Mouse (Mus musculus) CH12.LX (cell line): ENCODE results near the gene Tjp3. TPM values are rescaled to one million over a fixed set of nuclear protein-coding genes. Genes with fewer than 3 reads are reported as not detected.

Experiments
- DNase-seq: peaks from one replicate; pipeline ENCODE4 v3.0.0-alpha.2; 2013; ENCODE audit errors: extremely low read depth
- H3K27ac ChIP-seq: 2 replicates; pipeline ENCODE4 v1.5.1; 2012; ENCODE audit warnings: low read depth, mild to moderate bottlenecking, control low read depth, moderate library complexity; ENCODE audit not compliant: insufficient read depth
- H3K27me3 ChIP-seq: replicated peaks from 2 replicates; pipeline ENCODE3; 2012; ENCODE audit warnings: inconsistent platforms
- H3K36me3 ChIP-seq, 2 experiments: replicated peaks in 1 of 2; 2 replicates each; pipeline versions ENCODE3 to v1.6.1; 2012; ENCODE audit warnings: inconsistent platforms in 1 of 2, low read length in 1 of 2, mild to moderate bottlenecking in 1 of 2, mixed read lengths in 1 of 2, moderate library complexity in 1 of 2; ENCODE audit not compliant: control insufficient read depth in 1 of 2, insufficient read depth in 1 of 2
- H3K4me1 ChIP-seq, 2 experiments: 2 replicates each; pipeline ENCODE4 v1.6.1; 2012; ENCODE audit warnings: inconsistent platforms in 1 of 2, moderate library complexity in 1 of 2; ENCODE audit not compliant: insufficient read depth in 2 of 2, control insufficient read depth in 1 of 2
- H3K4me2 ChIP-seq: 2 replicates; pipeline ENCODE4 v1.6.1; 2012; ENCODE audit warnings: low read depth, mild to moderate bottlenecking, control low read depth; ENCODE audit not compliant: poor library complexity, insufficient read depth, severe bottlenecking
- H3K4me3 ChIP-seq, 3 experiments: fragments of 150-350 bp in 1 of 3; sonication (generic) in 1 of 3; replicated peaks in 1 of 3; 2 replicates each; pipeline versions ENCODE3 to v1.5.1; 2011 to 2012; ENCODE audit warnings: low read depth in 2 of 3, low read length in 2 of 3, mild to moderate bottlenecking in 2 of 3, moderate library complexity in 2 of 3, control low read depth in 1 of 3, improper control_type of control experiment in 1 of 3, inconsistent platforms in 1 of 3, mixed read lengths in 1 of 3; ENCODE audit not compliant: poor library complexity in 1 of 3
- H3K79me2 ChIP-seq: replicated peaks from 2 replicates; pipeline ENCODE4 v1.6.1; 2012; ENCODE audit warnings: mild to moderate bottlenecking, moderate library complexity; ENCODE audit not compliant: control insufficient read depth, poor library complexity, insufficient read depth, severe bottlenecking; ENCODE audit errors: extremely low read depth
- H3K9ac ChIP-seq: 2 replicates; pipeline ENCODE4 v1.6.1; 2012; ENCODE audit warnings: low read depth, mild to moderate bottlenecking, control low read depth, moderate library complexity; ENCODE audit not compliant: insufficient read depth
- H3K9me3 ChIP-seq: replicated peaks from 2 replicates; pipeline ENCODE3; 2012; ENCODE audit warnings: low read length, inconsistent platforms, mixed read lengths
- EP300 ChIP-seq: IDR thresholded peaks from 2 replicates; pipeline ENCODE4 v1.6.1; 2011; ENCODE audit warnings: low read length, improper control_type of control experiment
- ETS1 ChIP-seq: conservative IDR thresholded peaks from 2 replicates; pipeline ENCODE4 v1.6.1; 2012; ENCODE audit warnings: low read depth, mild to moderate bottlenecking, inconsistent platforms, low read length, improper control_type of control experiment, moderate library complexity
- GABPA ChIP-seq: IDR thresholded peaks from 2 replicates; pipeline ENCODE4 v1.6.1; 2012; ENCODE audit warnings: low read depth, low read length, improper control_type of control experiment, inconsistent platforms; ENCODE audit not compliant: insufficient replicate concordance
- HCFC1 ChIP-seq: IDR thresholded peaks from 2 replicates; pipeline ENCODE4 v1.6.1; 2012; ENCODE audit warnings: low read depth, mild to moderate bottlenecking, inconsistent platforms, low read length, improper control_type of control experiment
- IRF4 ChIP-seq: IDR thresholded peaks from 2 replicates; pipeline ENCODE4 v1.6.1; 2014; ENCODE audit warnings: low read depth, mild to moderate bottlenecking, inconsistent platforms, low read length, improper control_type of control experiment
- JUN ChIP-seq: IDR thresholded peaks from 2 replicates; pipeline ENCODE4 v1.6.1; 2011; ENCODE audit warnings: low read depth, mild to moderate bottlenecking, low read length, improper control_type of control experiment, moderate library complexity; ENCODE audit not compliant: insufficient read depth
- JUND ChIP-seq: conservative IDR thresholded peaks from 2 replicates; pipeline ENCODE4 v1.6.1; 2011; ENCODE audit warnings: low read depth, low read length, improper control_type of control experiment
- MAFK ChIP-seq: IDR thresholded peaks from 2 replicates; pipeline ENCODE4 v1.6.1; 2011; ENCODE audit warnings: low read length, improper control_type of control experiment; ENCODE audit not compliant: insufficient replicate concordance
- MAX ChIP-seq: IDR thresholded peaks from 2 replicates; pipeline ENCODE4 v1.6.1; 2011; ENCODE audit warnings: low read length, improper control_type of control experiment
- MAZ ChIP-seq: IDR thresholded peaks from 2 replicates; pipeline ENCODE4 v1.6.1; 2012; ENCODE audit warnings: low read depth, mild to moderate bottlenecking, inconsistent platforms, low read length, improper control_type of control experiment, moderate library complexity
- NELFE ChIP-seq: IDR thresholded peaks from 2 replicates; pipeline ENCODE4 v1.6.1; 2011; ENCODE audit warnings: low read depth, low read length, improper control_type of control experiment
- POLR2A ChIP-seq: IDR thresholded peaks from 2 replicates; pipeline ENCODE4 v1.6.1; 2011; ENCODE audit warnings: low read depth, mild to moderate bottlenecking, improper control_type of control experiment, low read length
- POLR2AphosphoS2 ChIP-seq: IDR thresholded peaks from 2 replicates; pipeline ENCODE4 v1.6.1; 2011; ENCODE audit warnings: low read depth, low read length, improper control_type of control experiment
- RAD21 ChIP-seq: IDR thresholded peaks from 2 replicates; pipeline ENCODE4 v1.6.1; 2011; ENCODE audit warnings: low read depth, mild to moderate bottlenecking, low read length, improper control_type of control experiment, moderate library complexity
- RCOR1 ChIP-seq: conservative IDR thresholded peaks from 2 replicates; pipeline ENCODE4 v1.6.1; 2012; ENCODE audit warnings: low read depth, mild to moderate bottlenecking, inconsistent platforms, low read length, improper control_type of control experiment
- UBTF ChIP-seq: IDR thresholded peaks from 2 replicates; pipeline ENCODE4 v1.6.1; 2012; ENCODE audit warnings: low read depth, mild to moderate bottlenecking, inconsistent platforms, low read length, improper control_type of control experiment, moderate library complexity
- USF1 ChIP-seq: IDR thresholded peaks from 2 replicates; pipeline ENCODE4 v1.6.1; 2014; ENCODE audit warnings: low read depth, mild to moderate bottlenecking, inconsistent platforms, low read length, improper control_type of control experiment
- USF2 ChIP-seq: conservative IDR thresholded peaks from 2 replicates; pipeline ENCODE4 v1.6.1; 2011; ENCODE audit warnings: low read depth, low read length, improper control_type of control experiment
- ZKSCAN1 ChIP-seq: IDR thresholded peaks from 2 replicates; pipeline ENCODE4 v1.6.1; 2012; ENCODE audit warnings: low read depth, inconsistent platforms, low read length, improper control_type of control experiment, borderline replicate concordance
- ZMIZ1 ChIP-seq: IDR thresholded peaks from 2 replicates; pipeline ENCODE4 v1.6.1; 2012; ENCODE audit warnings: low read depth, mild to moderate bottlenecking, inconsistent platforms, low read length, improper control_type of control experiment
- ZNF384 ChIP-seq: IDR thresholded peaks from 2 replicates; pipeline ENCODE4 v1.6.1; 2012; ENCODE audit warnings: low read depth, low read length, improper control_type of control experiment, inconsistent platforms
- dilution Hi-C: fragments of 300-500 bp; cut with MboI; formaldehyde crosslinking; loops from 2 replicates; pipeline ENCODE4 v1.14.3; 2020; ENCODE audit warnings: low sequenced_read_pairs; ENCODE audit not compliant: extremely low pct_unique_long_range_greater_than_20kb, extremely low pct_ligation_motif_present
- in situ Hi-C: fragments of 300-500 bp; cut with MboI; formaldehyde crosslinking; loops from 3 replicates; pipeline ENCODE4 v1.14.3; 2019; ENCODE audit warnings: low sequenced_read_pairs, low pct_ligation_motif_present, low pct_unique_long_range_greater_than_20kb, mixed read lengths
- polyA plus RNA-seq: library from polyadenylated mRNA; unstranded; fragments of >175 nt; gene quantifications from 2 replicates; pipeline ENCODE4 v1.2.1, GENCODE M21; 2012; ENCODE audit warnings: low read depth; ENCODE audit not compliant: insufficient read length
- total RNA-seq, 2 experiments: library from RNA; depleted of rRNA; stranded (reverse); fragments of 300-350 nt in 1 of 2; fragments of >200 nt in 1 of 2; gene quantifications; 2 replicates each; pipeline ENCODE4 v1.2.3; 2012 to 2014

The Tjp3 gene
- total and polyA plus RNA-seq, 3 experiments: 0.42 to 7.2 (median 0.76) TPM

GRCm38 (mm10) chr10:81326858-81327257, 35.5 kb upstream of the Tjp3 start:
- dilution Hi-C loops (no loop called here), in situ Hi-C loops (no loop called here)
- no peak for TF ChIP-seq NELFE
- TF ChIP-seq ZMIZ1: no peak
- TF ChIP-seq MAX: no peak
- TF ChIP-seq GABPA: no peak
- no peak for TF ChIP-seq ZKSCAN1
- no peak for TF ChIP-seq HCFC1
- no peak for TF ChIP-seq RAD21
- no peak for TF ChIP-seq IRF4
- no peak for TF ChIP-seq JUND
- TF ChIP-seq EP300: no peak
- no peak for TF ChIP-seq POLR2A
- TF ChIP-seq USF1: no peak
- no peak for TF ChIP-seq UBTF
- no peak for TF ChIP-seq RCOR1
- TF ChIP-seq ZNF384: no peak
- TF ChIP-seq ETS1: no peak
- TF ChIP-seq MAZ: no peak
- TF ChIP-seq USF2: no peak
- no peak for TF ChIP-seq JUN
- no peaks in the 10 kb centered on the region for H3K9me3 ChIP-seq
- H3K4me1 ChIP-seq: peaks cover 4 to 36% of the 10 kb centered on the region in 2 experiments; a peak in 3 of 4 replicates
- peaks cover 8% of the 10 kb centered on the region for H3K79me2 ChIP-seq
- no peak overlapping the region for H3K4me2 ChIP-seq
- H3K27ac ChIP-seq: no peak overlapping the region
- H3K36me3 ChIP-seq: peaks cover 52 to 77% of the 10 kb centered on the region in 2 experiments
- no peak for DNase-seq
- no peaks in the 10 kb centered on the region for H3K27me3 ChIP-seq
- no peak overlapping the region for H3K4me3 ChIP-seq
- no peak overlapping the region for H3K9ac ChIP-seq

GRCm38 (mm10) chr10:81325781-81326180, 34.4 kb upstream of the Tjp3 start:
- peaks cover 4 to 38% of the 10 kb centered on the region in 2 experiments; a peak in 3 of 4 replicates for H3K4me1 ChIP-seq
- no peak for DNase-seq
- dilution Hi-C loops: no loop called here

More at GRCm38 (mm10) chr10:81325781-81326180, 34.4 kb upstream of the Tjp3 start:
- Histone ChIP-seq H3K79me2 (peaks cover 15% of the 10 kb centered on the region), H3K27ac (no peak overlapping the region), H3K9ac (no peak overlapping the region), H3K9me3 (no peaks in the 10 kb centered on the region), H3K36me3 (peaks cover 52 to 77% of the 10 kb centered on the region in 2 experiments), H3K4me2 (no peak overlapping the region)
- TF ChIP-seq POLR2AphosphoS2 (no peak), MAFK (no peak), ETS1 (no peak)
- TF ChIP-seq, all 38 proteins: peak for 0
- Histone ChIP-seq H3K27me3 (no peaks in the 10 kb centered on the region), H3K4me3 (no peak overlapping the region)
- in situ Hi-C loops: no loop called here
